Mouse (Mus musculus) neural tube, embryonic 13.5 days (tissue): Measurements from ENCODE around the gene Gse1. TPM values are rescaled to one million over a fixed set of nuclear protein-coding genes. Genes with fewer than 3 reads are reported as not detected.

ENCODE experiments used
- ATAC-seq: fragments of 200-750 bp; cut with Nextera tagmentation; 2 replicates; pipeline ENCODE4 v1.8.0; 2017; ENCODE audit warnings: low read depth, mild to moderate bottlenecking, moderate TSS enrichment, moderate library complexity
- H3K27ac ChIP-seq: fragments of 300-500 bp; sonication (generic); replicated peaks from 2 replicates; pipeline ENCODE4 v1.5.1; 2015; ENCODE audit warnings: moderate library complexity, mild to moderate bottlenecking, inconsistent platforms
- H3K27me3 ChIP-seq: fragments of 300-500 bp; sonication (generic); 2 replicates; pipeline ENCODE4 v1.6.1; 2015; ENCODE audit warnings: mild to moderate bottlenecking, inconsistent platforms
- H3K36me3 ChIP-seq: fragments of 300-500 bp; sonication (generic); 2 replicates; pipeline ENCODE4 v1.6.1; 2015; ENCODE audit warnings: mild to moderate bottlenecking, inconsistent platforms
- H3K4me1 ChIP-seq: fragments of 300-500 bp; sonication (generic); replicated peaks from 2 replicates; pipeline ENCODE4 v1.6.1; 2015; ENCODE audit warnings: inconsistent platforms
- H3K4me2 ChIP-seq: fragments of 300-500 bp; sonication (generic); 2 replicates; pipeline ENCODE4 v1.6.1; 2015; ENCODE audit warnings: inconsistent platforms, mild to moderate bottlenecking, moderate library complexity
- H3K4me3 ChIP-seq: fragments of 300-500 bp; sonication (generic); 2 replicates; pipeline ENCODE4 v1.5.1; 2015; ENCODE audit warnings: mild to moderate bottlenecking, inconsistent platforms
- H3K9ac ChIP-seq: fragments of 300-500 bp; sonication (generic); 2 replicates; pipeline ENCODE4 v1.6.1; 2015; ENCODE audit warnings: moderate library complexity, mild to moderate bottlenecking, inconsistent platforms
- H3K9me3 ChIP-seq: fragments of 300-500 bp; sonication (generic); 2 replicates; pipeline ENCODE4 v1.6.1; 2016; ENCODE audit warnings: inconsistent platforms
- WGBS: fragments of 180-500 bp; shearing (Covaris S2); methylation state at CpG from one replicate; pipeline ENCODE4 v1.1.7; 2015; 5-methylcytosine and 5-hydroxymethylcytosine counted together
- polyA plus RNA-seq: library from polyadenylated mRNA; unstranded; fragments of >200 nt; fragmentation: Nextera tagmentation; extraction: Ambion mirVana; gene quantifications from 2 replicates; pipeline ENCODE4 v1.2.1, GENCODE M21; 2015

Gse1 gene
- polyA plus RNA-seq, 1 experiment from 2014 or later, result 17.1 TPM

- Histone ChIP-seq H3K36me3 (no peaks in the 10 kb centered on the region), H3K4me3 (peak overlapping the region; percentile 61), H3K4me1 (peaks cover 96% of the 10 kb centered on the region), H3K27me3 (no peaks in the 10 kb centered on the region), H3K9ac (peak overlapping the region; percentile 76), H3K9me3 (no peaks in the 10 kb centered on the region), H3K4me2 (peak overlapping the region; percentile 75), H3K27ac (peak overlapping the region; percentile 97)
- 22% methylated on average over 23 of the region's 23 CpGs for WGBS
- no peak for ATAC-seq
Observed at GRCm38 (mm10) chr8:120539775-120540625, 311.7 kb downstream of the Gse1 start.

GRCm38 (mm10) chr8:120542995-120543394 lies 314.7 kb downstream of the Gse1 start:
- 22% methylated on average over 13 of the region's 13 CpGs for WGBS
- no peak for ATAC-seq
- Histone ChIP-seq H3K27ac (peak overlapping the region; percentile 61), H3K9me3 (no peaks in the 10 kb centered on the region), H3K4me3 (no peak overlapping the region), H3K9ac (peak overlapping the region; percentile 38), H3K4me2 (peak overlapping the region; percentile 22; the same call in 1 of the 2 replicates), H3K36me3 (no peaks in the 10 kb centered on the region), H3K4me1 (peaks cover 99% of the 10 kb centered on the region), H3K27me3 (no peaks in the 10 kb centered on the region)

GRCm38 (mm10) chr8:120543416-120544055 lies 315.3 kb downstream of the Gse1 start:
- Histone ChIP-seq H3K27me3 (no peaks in the 10 kb centered on the region), H3K9ac (peak overlapping the region; percentile 31), H3K4me3 (no peak overlapping the region), H3K9me3 (no peaks in the 10 kb centered on the region), H3K4me1 (peaks cover 99% of the 10 kb centered on the region), H3K36me3 (no peaks in the 10 kb centered on the region), H3K4me2 (peak overlapping the region; percentile 22; the same call in 1 of the 2 replicates), H3K27ac (peak overlapping the region; percentile 61)
- WGBS, result 50% methylated on average over 8 of the region's 8 CpGs
- no peak for ATAC-seq

- no peak for ATAC-seq
- 95% methylated on average over 5 of the region's 5 CpGs for WGBS
- Histone ChIP-seq H3K4me2 (no peak overlapping the region), H3K36me3 (no peaks in the 10 kb centered on the region), H3K9me3 (no peaks in the 10 kb centered on the region), H3K9ac (no peak overlapping the region), H3K4me3 (no peak overlapping the region), H3K27ac (no peak overlapping the region), H3K4me1 (peaks cover 99% of the 10 kb centered on the region), H3K27me3 (no peaks in the 10 kb centered on the region)
Observed at GRCm38 (mm10) chr8:120544155-120544554, 315.9 kb downstream of the Gse1 start.

- H3K27me3 ChIP-seq, result no peaks in the 10 kb centered on the region
- peaks cover 100% of the 10 kb centered on the region for H3K4me1 ChIP-seq
- WGBS, result 73% methylated on average over 9 of the region's 9 CpGs
- peak overlapping the region; percentile 92; the same call in 1 of the 2 replicates for H3K27ac ChIP-seq
- H3K4me3 ChIP-seq, result no peak overlapping the region
- peak overlapping the region; percentile 45 for H3K9ac ChIP-seq
- H3K9me3 ChIP-seq, result no peaks in the 10 kb centered on the region
- no peaks in the 10 kb centered on the region for H3K36me3 ChIP-seq
- peak overlapping the region; percentile 53; the same call in 1 of the 2 replicates for H3K4me2 ChIP-seq
- no peak for ATAC-seq
Observed at GRCm38 (mm10) chr8:120547562-120547961, 319.3 kb downstream of the Gse1 start.

- Histone ChIP-seq H3K36me3 (no peaks in the 10 kb centered on the region), H3K4me2 (peak overlapping the region; percentile 53; the same call in 1 of the 2 replicates), H3K4me3 (no peak overlapping the region), H3K27ac (peak overlapping the region; percentile 92), H3K9ac (peak overlapping the region; percentile 45; the same call in 1 of the 2 replicates), H3K27me3 (no peaks in the 10 kb centered on the region), H3K4me1 (peaks cover 100% of the 10 kb centered on the region), H3K9me3 (no peaks in the 10 kb centered on the region)
- ATAC-seq, result no peak
- WGBS, result 25% methylated on average over 16 of the region's 16 CpGs
Observed at GRCm38 (mm10) chr8:120548313-120548761, 320.1 kb downstream of the Gse1 start.

GRCm38 (mm10) chr8:120549321-120549921 lies 321.2 kb downstream of the Gse1 start:
- peak; percentile 26 for ATAC-seq
- H3K36me3 ChIP-seq, result peaks cover 2% of the 10 kb centered on the region; the same call in 1 of the 2 replicates
- H3K4me2 ChIP-seq, result peak overlapping the region; percentile 53
- H3K9ac ChIP-seq, result peak overlapping the region; percentile 67
- peak overlapping the region; percentile 92 for H3K27ac ChIP-seq
- no peaks in the 10 kb centered on the region for H3K27me3 ChIP-seq
- 3% methylated on average over 25 of the region's 25 CpGs for WGBS
- H3K4me1 ChIP-seq, result peaks cover 100% of the 10 kb centered on the region
- peak overlapping the region; percentile 17 for H3K4me3 ChIP-seq
- no peaks in the 10 kb centered on the region for H3K9me3 ChIP-seq

GRCm38 (mm10) chr8:120549922-120550321 lies 321.7 kb downstream of the Gse1 start:
- Histone ChIP-seq H3K27ac (peak overlapping the region; percentile 92), H3K4me2 (peak overlapping the region; percentile 53), H3K27me3 (no peaks in the 10 kb centered on the region), H3K9me3 (no peaks in the 10 kb centered on the region), H3K4me3 (peak overlapping the region; percentile 17), H3K36me3 (peaks cover 4% of the 10 kb centered on the region; the same call in 1 of the 2 replicates), H3K9ac (peak overlapping the region; percentile 67), H3K4me1 (peaks cover 100% of the 10 kb centered on the region)
- ATAC-seq, result peak; percentile 58
- WGBS, result 3% methylated on average over 11 of the region's 11 CpGs

- peaks cover 100% of the 10 kb centered on the region for H3K4me1 ChIP-seq
- peak; percentile 21 for ATAC-seq
- 8% methylated on average over 12 of the region's 12 CpGs for WGBS
- peak overlapping the region; percentile 92 for H3K27ac ChIP-seq
- peak overlapping the region; percentile 53 for H3K4me2 ChIP-seq
- peak overlapping the region; percentile 67 for H3K9ac ChIP-seq
- H3K27me3 ChIP-seq, result no peaks in the 10 kb centered on the region
- H3K36me3 ChIP-seq, result peaks cover 4% of the 10 kb centered on the region; the same call in 1 of the 2 replicates
- no peak overlapping the region for H3K4me3 ChIP-seq
- no peaks in the 10 kb centered on the region for H3K9me3 ChIP-seq
Observed at GRCm38 (mm10) chr8:120550430-120550829, 322.2 kb downstream of the Gse1 start.

GRCm38 (mm10) chr8:120550937-120551676 lies 322.9 kb downstream of the Gse1 start:
- Histone ChIP-seq H3K9me3 (no peaks in the 10 kb centered on the region), H3K4me1 (peaks cover 100% of the 10 kb centered on the region), H3K27ac (peak overlapping the region; percentile 92), H3K9ac (peak overlapping the region; percentile 67), H3K27me3 (no peaks in the 10 kb centered on the region), H3K4me3 (no peak overlapping the region), H3K4me2 (peak overlapping the region; percentile 53), H3K36me3 (peaks cover 4% of the 10 kb centered on the region; the same call in 1 of the 2 replicates)
- ATAC-seq, result peak; percentile 13; the same call in 1 of the 2 replicates
- 65% methylated on average over 11 of the region's 11 CpGs for WGBS

- no peaks in the 10 kb centered on the region for H3K9me3 ChIP-seq
- H3K4me1 ChIP-seq, result peaks cover 100% of the 10 kb centered on the region
- H3K9ac ChIP-seq, result no peak overlapping the region
- H3K4me3 ChIP-seq, result no peak overlapping the region
- H3K27me3 ChIP-seq, result no peaks in the 10 kb centered on the region
- H3K4me2 ChIP-seq, result no peak overlapping the region
- no peak for ATAC-seq
- 82% methylated on average over 3 of the region's 3 CpGs for WGBS
- H3K27ac ChIP-seq, result peak overlapping the region; percentile 92
- peaks cover 4% of the 10 kb centered on the region; the same call in 1 of the 2 replicates for H3K36me3 ChIP-seq
Observed at GRCm38 (mm10) chr8:120551677-120551980, 323.4 kb downstream of the Gse1 start.
